Mouse (Mus musculus): ENCODE measurements at regions not wholly inside any gene's neighbourhood (a gene's known extent, or its start where the extent isn't known, plus 50 kb on each side); places are given as distances from the start of the nearest gene placed in this dataset.

- Histone ChIP-seq H3K4me1 (no peaks in the 10 kb centered on the region), H3K4me3 (replicated peaks) (no peak overlapping the region), H3K36me3 (replicated peaks; ENCODE audit: low read length) (no peaks in the 10 kb centered on the region), H3K9me3 (no peaks in the 10 kb centered on the region), H3K27me3 (replicated peaks) (no peaks in the 10 kb centered on the region)
- TF ChIP-seq GATA1 (IDR thresholded peaks at IDR 0.05; ENCODE audit: borderline replicate concordance, low read length): no peak
- no peak for TF ChIP-seq FLI1 (IDR thresholded peaks at IDR 0.05; ENCODE audit: low read length)
Measured at GRCm38 (mm10) chr19:15606440-15606839, 340.7 kb downstream of the Psat1 start.

- Histone ChIP-seq H3K4me3 (replicated peaks) (no peak overlapping the region), H3K36me3 (replicated peaks; ENCODE audit: low read length) (no peaks in the 10 kb centered on the region), H3K27me3 (replicated peaks) (no peaks in the 10 kb centered on the region), H3K4me1 (no peaks in the 10 kb centered on the region), H3K9me3 (no peaks in the 10 kb centered on the region)
- TF ChIP-seq GATA1 (IDR thresholded peaks at IDR 0.05; ENCODE audit: borderline replicate concordance, low read length) (no peak), FLI1 (IDR thresholded peaks at IDR 0.05; ENCODE audit: low read length) (no peak)
Measured at GRCm38 (mm10) chr19:15592821-15593220, 354.3 kb downstream of the Psat1 start.

- Histone ChIP-seq H3K4me3 (replicated peaks) (no peak overlapping the region), H3K36me3 (replicated peaks; ENCODE audit: low read length) (no peaks in the 10 kb centered on the region), H3K9me3 (peaks cover 18% of the 10 kb centered on the region), H3K27me3 (replicated peaks) (no peaks in the 10 kb centered on the region), H3K4me1 (no peaks in the 10 kb centered on the region)
- no peak for TF ChIP-seq GATA1 (IDR thresholded peaks at IDR 0.05; ENCODE audit: borderline replicate concordance, low read length)
- TF ChIP-seq FLI1 (IDR thresholded peaks at IDR 0.05; ENCODE audit: low read length): no peak
Measured at GRCm38 (mm10) chr19:15583782-15584693, 363.1 kb downstream of the Psat1 start.

GRCm38 (mm10) chr19:15583106-15583781 is 363.9 kb downstream of the Psat1 start:
- H3K36me3 ChIP-seq (replicated peaks; ENCODE audit: low read length): no peaks in the 10 kb centered on the region
- no peaks in the 10 kb centered on the region for H3K27me3 ChIP-seq (replicated peaks)
- H3K4me3 ChIP-seq (replicated peaks): no peak overlapping the region
- no peaks in the 10 kb centered on the region for H3K4me1 ChIP-seq
- H3K9me3 ChIP-seq: peaks cover 18% of the 10 kb centered on the region
- no peak for TF ChIP-seq FLI1 (IDR thresholded peaks at IDR 0.05; ENCODE audit: low read length)
- no peak for TF ChIP-seq GATA1 (IDR thresholded peaks at IDR 0.05; ENCODE audit: borderline replicate concordance, low read length)

- H3K27me3 ChIP-seq (replicated peaks): no peaks in the 10 kb centered on the region
- H3K4me1 ChIP-seq: no peaks in the 10 kb centered on the region
- no peaks in the 10 kb centered on the region for H3K9me3 ChIP-seq
- TF ChIP-seq FLI1 (IDR thresholded peaks at IDR 0.05; ENCODE audit: low read length) (no peak), GATA1 (IDR thresholded peaks at IDR 0.05; ENCODE audit: borderline replicate concordance, low read length) (no peak)
- H3K36me3 ChIP-seq (replicated peaks; ENCODE audit: low read length): no peaks in the 10 kb centered on the region
- no peak overlapping the region for H3K4me3 ChIP-seq (replicated peaks)
Measured at GRCm38 (mm10) chr19:15571204-15571603, 375.9 kb downstream of the Psat1 start.

- Histone ChIP-seq H3K9me3 (no peaks in the 10 kb centered on the region), H3K36me3 (replicated peaks; ENCODE audit: low read length) (no peaks in the 10 kb centered on the region), H3K27me3 (replicated peaks) (no peaks in the 10 kb centered on the region), H3K4me1 (no peaks in the 10 kb centered on the region), H3K4me3 (replicated peaks) (no peak overlapping the region)
- TF ChIP-seq GATA1 (IDR thresholded peaks at IDR 0.05; ENCODE audit: borderline replicate concordance, low read length) (no peak), FLI1 (IDR thresholded peaks at IDR 0.05; ENCODE audit: low read length) (no peak)
Measured at GRCm38 (mm10) chr19:15561511-15561910, 385.6 kb downstream of the Psat1 start.

GRCm38 (mm10) chr19:15553953-15554352 is 393.2 kb downstream of the Psat1 start:
- Histone ChIP-seq H3K36me3 (replicated peaks; ENCODE audit: low read length) (no peaks in the 10 kb centered on the region), H3K27me3 (replicated peaks) (no peaks in the 10 kb centered on the region), H3K4me3 (replicated peaks) (no peak overlapping the region), H3K4me1 (no peaks in the 10 kb centered on the region), H3K9me3 (no peaks in the 10 kb centered on the region)
- TF ChIP-seq GATA1 (IDR thresholded peaks at IDR 0.05; ENCODE audit: borderline replicate concordance, low read length) (no peak), FLI1 (IDR thresholded peaks at IDR 0.05; ENCODE audit: low read length) (no peak)

- Histone ChIP-seq H3K9me3 (peaks cover under 1% of the 10 kb centered on the region; the same call in 1 of the 2 replicates), H3K4me3 (replicated peaks) (no peak overlapping the region), H3K36me3 (replicated peaks; ENCODE audit: low read length) (no peaks in the 10 kb centered on the region), H3K27me3 (replicated peaks) (no peaks in the 10 kb centered on the region), H3K4me1 (no peaks in the 10 kb centered on the region)
- TF ChIP-seq FLI1 (IDR thresholded peaks at IDR 0.05; ENCODE audit: low read length): no peak
- TF ChIP-seq GATA1 (IDR thresholded peaks at IDR 0.05; ENCODE audit: borderline replicate concordance, low read length): no peak
Measured at GRCm38 (mm10) chr19:15517853-15518252, 429.3 kb downstream of the Psat1 start.

GRCm38 (mm10) chr19:15516566-15517305 is 430.4 kb downstream of the Psat1 start:
- H3K9me3 ChIP-seq: no peaks in the 10 kb centered on the region

More at GRCm38 (mm10) chr19:15516566-15517305, 430.4 kb downstream of the Psat1 start:
- H3K36me3 ChIP-seq (replicated peaks; ENCODE audit: low read length): no peaks in the 10 kb centered on the region
- H3K4me3 ChIP-seq (replicated peaks): no peak overlapping the region
- H3K4me1 ChIP-seq: no peaks in the 10 kb centered on the region
- H3K27me3 ChIP-seq (replicated peaks): no peaks in the 10 kb centered on the region
- TF ChIP-seq GATA1 (IDR thresholded peaks at IDR 0.05; ENCODE audit: borderline replicate concordance, low read length) (no peak), FLI1 (IDR thresholded peaks at IDR 0.05; ENCODE audit: low read length) (no peak)

Measured in megakaryocyte, embryonic 14.5 days (primary cell).